Mouse (Mus musculus) liver, postnatal 0 days (tissue): ENCODE measurements around the gene Tmem95. TPM values are rescaled to one million over a fixed set of nuclear protein-coding genes. Genes with fewer than 3 reads are reported as not detected.

Source experiments
- ATAC-seq: fragments of 200-750 bp; cut with Nextera tagmentation; 2 replicates; pipeline ENCODE4 v1.8.0; 2017; ENCODE audit warnings: mild to moderate bottlenecking, moderate library complexity
- DNase-seq: peaks from one replicate; pipeline ENCODE4 v3.0.0-alpha.2; 2016
- H3K27ac ChIP-seq: fragments of 300-500 bp; sonication (generic); 2 replicates; pipeline ENCODE4 v1.5.1; 2014; ENCODE audit warnings: antibody characterized with exemption, moderate library complexity, mild to moderate bottlenecking, low read depth
- H3K27me3 ChIP-seq: fragments of 300-500 bp; sonication (generic); 2 replicates; pipeline ENCODE4 v1.6.1; 2014; ENCODE audit warnings: low read length, control low read depth, mixed read lengths; ENCODE audit not compliant: insufficient read depth
- H3K36me3 ChIP-seq: fragments of 300-500 bp; sonication (generic); replicated peaks from 2 replicates; pipeline ENCODE4 v1.6.1; 2014; ENCODE audit warnings: mild to moderate bottlenecking, control low read depth, low read length, moderate library complexity, mixed read lengths; ENCODE audit not compliant: insufficient read depth
- H3K4me1 ChIP-seq: fragments of 300-500 bp; sonication (generic); 2 replicates; pipeline ENCODE4 v1.6.1; 2014; ENCODE audit warnings: antibody characterized with exemption, mild to moderate bottlenecking, control low read depth; ENCODE audit not compliant: insufficient read depth
- H3K4me2 ChIP-seq: fragments of 300-500 bp; sonication (generic); 2 replicates; pipeline ENCODE4 v1.6.1; 2014; ENCODE audit warnings: low read depth, mild to moderate bottlenecking, low read length, moderate library complexity, mixed read lengths
- H3K4me3 ChIP-seq: fragments of 300-500 bp; sonication (generic); 2 replicates; pipeline ENCODE4 v1.5.1; 2014; ENCODE audit warnings: low read depth, low read length
- H3K9ac ChIP-seq: fragments of 300-500 bp; sonication (generic); replicated peaks from 2 replicates; pipeline ENCODE4 v1.6.1; 2014; ENCODE audit warnings: mild to moderate bottlenecking, moderate library complexity
- H3K9me3 ChIP-seq: fragments of 300-500 bp; sonication (generic); 2 replicates; pipeline ENCODE4 v1.6.1; 2016; ENCODE audit warnings: mild to moderate bottlenecking, control low read depth, low read length, mixed read lengths
- CTCF ChIP-seq: sonication (generic); IDR thresholded peaks from 2 replicates; pipeline ENCODE4 v1.5.1; 2016; ENCODE audit warnings: antibody characterized with exemption, low read depth
- WGBS: fragments of 180-500 bp; shearing (Covaris S2); extraction: QIAGEN DNeasy Blood & Tissue Kit; methylation state at CpG from one replicate; pipeline ENCODE4 v1.1.7; 2014; ENCODE audit not compliant: insufficient replicate concordance; 5-methylcytosine and 5-hydroxymethylcytosine counted together
- microRNA-seq: library from miRNA; unstranded; fragments of <30 nt; microRNA quantifications from one replicate; pipeline ENCODE4, GENCODE M21; 2016
- polyA plus RNA-seq: library from polyadenylated mRNA; unstranded; fragments of >200 nt; fragmentation: Nextera tagmentation; extraction: Ambion mirVana; gene quantifications from 2 replicates; pipeline ENCODE4 v1.2.1, GENCODE M21; 2015

The Tmem95 gene
- polyA plus RNA-seq, 1 experiment from 2014 or later = not detected

DNA sequence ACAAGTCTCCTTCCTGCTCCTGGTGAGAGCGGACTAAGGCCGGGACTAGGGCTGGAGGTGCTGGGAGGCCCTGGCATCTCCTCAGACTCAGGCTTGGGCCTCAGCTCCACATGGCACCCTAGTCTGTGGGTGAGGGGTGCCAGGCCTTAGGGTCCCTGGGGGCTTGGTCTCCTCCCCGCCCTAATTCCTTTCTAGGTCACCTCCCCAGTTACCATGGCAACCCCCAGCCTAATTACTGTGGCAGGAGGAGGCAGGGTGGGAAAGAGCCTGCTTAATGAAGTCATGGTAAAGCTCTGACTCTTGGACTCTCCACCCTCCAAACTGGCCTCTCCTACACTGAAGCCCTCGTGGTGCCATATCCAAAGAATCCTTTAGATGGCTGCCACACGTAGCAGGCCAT, 49.0 kb downstream of the Tmem95 start:
- DNase-seq (no peak), ATAC-seq (no peak)
- no peak overlapping the region for H3K4me2 ChIP-seq
- H3K27ac ChIP-seq = no peak overlapping the region
- peaks cover 6% of the 10 kb centered on the region for H3K4me1 ChIP-seq
- H3K9ac ChIP-seq = no peak overlapping the region
- 83% methylated on average over 5 of the region's 5 CpGs for WGBS
- H3K9me3 ChIP-seq = no peaks in the 10 kb centered on the region
- no peak overlapping the region for H3K4me3 ChIP-seq
- H3K27me3 ChIP-seq = peaks cover 6% of the 10 kb centered on the region; the same call in 1 of the 2 replicates
- TF ChIP-seq CTCF = no peak
- H3K36me3 ChIP-seq = 0 out of 2 replicates have a peak, but pooled peaks cover 2% of the 10 kb centered on the region

Small RNA genes lying within 50 kb of the gene (microRNA-seq; reads per million reads assigned to microRNA genes)
- gene Mir6924 = not detected

Other genes starting within 250 kb of the Tmem95 start
- 6.8 TPM in 2 replicates for gene Fxr2, start 245.0 kb downstream of the Tmem95 start, polyA plus RNA-seq
- gene Sox15, start 222.7 kb downstream of the Tmem95 start, polyA plus RNA-seq = 0.13 TPM in 1 of 2 replicates, not detected in the other
- 36.9 and 41.0 TPM in 2 replicates for gene Mpdu1, start 215.4 kb downstream of the Tmem95 start, polyA plus RNA-seq
- gene Cd68, start 211.9 kb downstream of the Tmem95 start, polyA plus RNA-seq = 30.1 and 32.5 TPM in 2 replicates
- gene Eif4a1, start 205.6 kb downstream of the Tmem95 start, polyA plus RNA-seq = 199 and 203 TPM in 2 replicates
- 14.5 and 15.2 TPM in 2 replicates for gene Senp3, start 195.9 kb downstream of the Tmem95 start, polyA plus RNA-seq
- gene Tnfsf13, start 192.2 kb downstream of the Tmem95 start, polyA plus RNA-seq = 0.46 and 0.83 TPM in 2 replicates
- gene Tnfsf12, start 182.2 kb downstream of the Tmem95 start, polyA plus RNA-seq = 2.8 and 3.6 TPM in 2 replicates
- 1.1 and 1.4 TPM in 2 replicates for gene Tnfsfm13, start 181.9 kb downstream of the Tmem95 start, polyA plus RNA-seq
- gene Polr2a, start 119.4 kb downstream of the Tmem95 start, polyA plus RNA-seq = 6.6 and 6.8 TPM in 2 replicates
- not detected in 2 replicates for gene Slc35g3, start 116.0 kb downstream of the Tmem95 start, polyA plus RNA-seq
- 0.67 and 0.75 TPM in 2 replicates for gene Zbtb4, start 112.1 kb downstream of the Tmem95 start, polyA plus RNA-seq
- 0.73 and 0.76 TPM in 2 replicates for gene Chrnb1, start 82.1 kb downstream of the Tmem95 start, polyA plus RNA-seq
- gene Fgf11, start 76.2 kb downstream of the Tmem95 start, polyA plus RNA-seq = 0.04 and 0.07 TPM in 2 replicates
- gene Tmem102, start 72.4 kb downstream of the Tmem95 start, polyA plus RNA-seq = 4.4 and 4.8 TPM in 2 replicates
- not detected in 2 replicates for gene Gm39566, start 62.7 kb downstream of the Tmem95 start, polyA plus RNA-seq
- not detected in 2 replicates for gene Spem2, start 59.6 kb downstream of the Tmem95 start, polyA plus RNA-seq
- gene Spem1, start 55.8 kb downstream of the Tmem95 start, polyA plus RNA-seq = not detected in 2 replicates
- gene Nlgn2, start 40.2 kb downstream of the Tmem95 start, polyA plus RNA-seq = 0.60 and 0.75 TPM in 2 replicates
- gene Tmem256, start 39.5 kb downstream of the Tmem95 start, polyA plus RNA-seq = 412 and 418 TPM in 2 replicates
- gene Plscr3, start 31.6 kb downstream of the Tmem95 start, polyA plus RNA-seq = 20.8 and 23.1 TPM in 2 replicates
- gene Tnk1, start 19.3 kb downstream of the Tmem95 start, polyA plus RNA-seq = 0.28 and 0.69 TPM in 2 replicates
- 0.92 and 0.95 TPM in 2 replicates for gene Kctd11, start 3.4 kb upstream of the Tmem95 start, polyA plus RNA-seq
- 6.5 and 7.1 TPM in 2 replicates for gene Acap1, start 17.5 kb upstream of the Tmem95 start, polyA plus RNA-seq
- 0.90 and 1.2 TPM in 2 replicates for gene 2810408A11Rik, start 23.0 kb upstream of the Tmem95 start, polyA plus RNA-seq
- gene Neurl4, start 23.1 kb upstream of the Tmem95 start, polyA plus RNA-seq = 1.0 and 1.4 TPM in 2 replicates
- gene Gps2, start 35.9 kb upstream of the Tmem95 start, polyA plus RNA-seq = 46.1 and 48.9 TPM in 2 replicates
- gene Eif5a, start 43.9 kb upstream of the Tmem95 start, polyA plus RNA-seq = 872 and 914 TPM in 2 replicates
- not detected in 2 replicates for gene Ybx2, start 57.8 kb upstream of the Tmem95 start, polyA plus RNA-seq
- gene Slc2a4, start 70.2 kb upstream of the Tmem95 start, polyA plus RNA-seq = 7.7 and 10.4 TPM in 2 replicates
- gene Cldn7, start 86.8 kb upstream of the Tmem95 start, polyA plus RNA-seq = 4.1 and 4.4 TPM in 2 replicates
- gene Ctdnep1, start 103.1 kb upstream of the Tmem95 start, polyA plus RNA-seq = 8.4 and 9.7 TPM in 2 replicates
- gene Elp5, start 104.5 kb upstream of the Tmem95 start, polyA plus RNA-seq = 40.6 and 42.9 TPM in 2 replicates
- 305 and 324 TPM in 2 replicates for gene Gabarap, start 113.1 kb upstream of the Tmem95 start, polyA plus RNA-seq
- 19.5 and 25.5 TPM in 2 replicates for gene Phf23, start 117.8 kb upstream of the Tmem95 start, polyA plus RNA-seq
- gene Dvl2, start 122.6 kb upstream of the Tmem95 start, polyA plus RNA-seq = 2.7 and 3.4 TPM in 2 replicates
- 345 and 367 TPM in 2 replicates for gene Acadvl, start 137.4 kb upstream of the Tmem95 start, polyA plus RNA-seq
- 0.58 and 0.61 TPM in 2 replicates for gene Dlg4, start 138.9 kb upstream of the Tmem95 start, polyA plus RNA-seq
- 458 and 462 TPM in 2 replicates for gene Asgr1, start 176.1 kb upstream of the Tmem95 start, polyA plus RNA-seq
- 48.3 and 53.3 TPM in 2 replicates for gene Asgr2, start 214.6 kb upstream of the Tmem95 start, polyA plus RNA-seq